Mouse (Mus musculus) neural tube, embryonic 11.5 days (tissue): ENCODE results near the gene Tigd4. TPM values are rescaled to one million over a fixed set of nuclear protein-coding genes. Genes with fewer than 3 reads are reported as not detected.

Source experiments
- ATAC-seq: fragments of 200-750 bp; cut with Nextera tagmentation; 2 replicates; pipeline ENCODE4 v1.8.0; 2017; ENCODE audit warnings: moderate number of reproducible peaks, mild to moderate bottlenecking, moderate TSS enrichment, moderate library complexity; ENCODE audit not compliant: insufficient read depth, low FRiP score, low TSS enrichment
- DNase-seq: peaks from one replicate; pipeline ENCODE4 v3.0.0-alpha.2; 2015; ENCODE audit warnings: low spot score
- H3K27ac ChIP-seq: fragments of 300-500 bp; sonication (generic); 2 replicates; pipeline ENCODE4 v1.5.1; 2014; ENCODE audit warnings: low read depth, mild to moderate bottlenecking, low read length
- H3K27me3 ChIP-seq: fragments of 300-500 bp; sonication (generic); 2 replicates; pipeline ENCODE4 v1.6.1; 2014; ENCODE audit warnings: mild to moderate bottlenecking, low read length, mixed read lengths; ENCODE audit not compliant: control insufficient read depth, insufficient read depth
- H3K36me3 ChIP-seq: fragments of 300-500 bp; sonication (generic); 2 replicates; pipeline ENCODE4 v1.6.1; 2014; ENCODE audit warnings: mild to moderate bottlenecking, low read length, moderate library complexity, mixed read lengths; ENCODE audit not compliant: control insufficient read depth, insufficient read depth
- H3K4me1 ChIP-seq: fragments of 300-500 bp; sonication (generic); 2 replicates; pipeline ENCODE4 v1.6.1; 2014; ENCODE audit warnings: low read length, mixed read lengths; ENCODE audit not compliant: control insufficient read depth, insufficient read depth
- H3K4me2 ChIP-seq: fragments of 300-500 bp; sonication (generic); 2 replicates; pipeline ENCODE4 v1.6.1; 2014; ENCODE audit warnings: low read depth, mild to moderate bottlenecking, moderate library complexity
- H3K4me3 ChIP-seq: fragments of 300-500 bp; sonication (generic); 2 replicates; pipeline ENCODE4 v1.5.1; 2014; ENCODE audit warnings: low read depth, low read length
- H3K9ac ChIP-seq: fragments of 300-500 bp; sonication (generic); 2 replicates; pipeline ENCODE4 v1.6.1; 2014; ENCODE audit warnings: mild to moderate bottlenecking, low read length
- H3K9me3 ChIP-seq: fragments of 300-500 bp; sonication (generic); 2 replicates; pipeline ENCODE4 v1.6.1; 2016; ENCODE audit warnings: low read length; ENCODE audit not compliant: control insufficient read depth
- WGBS: fragments of 180-500 bp; shearing (Covaris S2); extraction: QIAGEN DNeasy Blood & Tissue Kit; methylation state at CpG from one replicate; pipeline ENCODE4 v1.1.7; 2014; 5-methylcytosine and 5-hydroxymethylcytosine counted together
- polyA plus RNA-seq: library from polyadenylated mRNA; unstranded; fragments of >200 nt; fragmentation: Nextera tagmentation; extraction: Ambion mirVana; gene quantifications from 2 replicates; pipeline ENCODE4 v1.2.1, GENCODE M21; 2014

Gene Tigd4
- polyA plus RNA-seq, 1 experiment from 2014 or later = 0.07 TPM

DNA sequence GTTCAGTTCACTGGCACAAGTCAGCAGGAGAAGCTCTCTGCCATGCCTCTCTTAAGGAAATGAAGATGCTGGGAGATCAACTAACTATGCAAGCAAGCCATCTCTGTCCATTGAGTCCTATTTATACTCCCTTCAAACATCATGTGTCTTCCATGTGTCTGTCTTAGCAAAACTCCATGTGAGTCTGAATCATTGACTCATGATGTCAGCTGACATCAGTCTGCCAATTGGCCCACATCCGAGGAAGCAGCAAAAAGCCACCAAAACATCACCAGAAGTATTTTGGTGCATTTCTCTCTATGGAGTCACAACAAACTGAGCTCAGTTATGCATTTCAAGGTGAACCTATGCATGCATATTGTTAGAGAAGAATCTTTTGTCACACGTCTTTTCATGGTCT lies 48.0 kb downstream of the Tigd4 start:
- Histone ChIP-seq H3K4me1 (no peaks in the 10 kb centered on the region), H3K4me3 (no peak overlapping the region), H3K27me3 (no peaks in the 10 kb centered on the region), H3K9ac (no peak overlapping the region), H3K9me3 (no peaks in the 10 kb centered on the region), H3K36me3 (no peaks in the 10 kb centered on the region), H3K4me2 (no peak overlapping the region), H3K27ac (no peak overlapping the region)
- no peak for DNase-seq
- 88% methylated on average over 2 of the region's 2 CpGs for WGBS
- no peak for ATAC-seq

- 50% methylated on average over 4 of the region's 4 CpGs for WGBS
- H3K27me3 ChIP-seq = no peaks in the 10 kb centered on the region
- no peak overlapping the region for H3K9ac ChIP-seq
- no peaks in the 10 kb centered on the region for H3K36me3 ChIP-seq
- H3K4me3 ChIP-seq = no peak overlapping the region
- no peaks in the 10 kb centered on the region for H3K9me3 ChIP-seq
- DNase-seq (no peak), ATAC-seq (no peak)
- no peaks in the 10 kb centered on the region for H3K4me1 ChIP-seq
- H3K4me2 ChIP-seq = no peak overlapping the region
- no peak overlapping the region for H3K27ac ChIP-seq
Measured at GRCm38 (mm10) chr3:84642942-84643341, 49.6 kb downstream of the Tigd4 start.

GRCm38 (mm10) chr3:84645156-84646006 lies 52.0 kb downstream of the Tigd4 start:
- H3K36me3 ChIP-seq = no peaks in the 10 kb centered on the region
- H3K4me2 ChIP-seq = no peak overlapping the region
- H3K9me3 ChIP-seq = no peaks in the 10 kb centered on the region
- ATAC-seq = no peak
- no peak overlapping the region for H3K27ac ChIP-seq
- no peak overlapping the region for H3K4me3 ChIP-seq
- no peaks in the 10 kb centered on the region for H3K27me3 ChIP-seq
- H3K9ac ChIP-seq = no peak overlapping the region
- no peaks in the 10 kb centered on the region for H3K4me1 ChIP-seq
- 82% methylated on average over 9 of the region's 9 CpGs for WGBS
- no peak for DNase-seq

DNA sequence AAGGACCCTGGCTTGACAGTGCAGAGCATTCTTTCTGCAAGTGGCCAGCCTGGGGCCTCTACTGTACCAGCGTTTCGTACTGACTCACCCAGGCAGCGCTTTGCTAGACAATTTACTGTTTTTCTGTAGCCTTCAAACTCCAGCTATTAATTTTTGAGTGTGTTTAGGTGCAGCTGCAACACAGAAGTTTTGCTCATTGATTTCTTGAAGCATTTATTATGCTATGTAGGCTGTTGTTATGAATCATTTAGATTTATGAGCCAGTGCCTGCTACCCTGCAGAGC lies 52.6 kb downstream of the Tigd4 start:
- no peaks in the 10 kb centered on the region for H3K27me3 ChIP-seq
- ATAC-seq (no peak), DNase-seq (no peak)
- H3K27ac ChIP-seq = no peak overlapping the region
- no peak overlapping the region for H3K4me2 ChIP-seq
- WGBS = 75% methylated on average over 3 of the region's 3 CpGs
- H3K4me1 ChIP-seq = no peaks in the 10 kb centered on the region
- no peak overlapping the region for H3K9ac ChIP-seq
- H3K9me3 ChIP-seq = no peaks in the 10 kb centered on the region
- no peaks in the 10 kb centered on the region for H3K36me3 ChIP-seq
- H3K4me3 ChIP-seq = no peak overlapping the region

GRCm38 (mm10) chr3:84646331-84646845 lies 53.0 kb downstream of the Tigd4 start:
- no peak overlapping the region for H3K27ac ChIP-seq
- no peak overlapping the region for H3K4me3 ChIP-seq
- H3K36me3 ChIP-seq = no peaks in the 10 kb centered on the region
- H3K9me3 ChIP-seq = no peaks in the 10 kb centered on the region
- no peak overlapping the region for H3K4me2 ChIP-seq
- WGBS = 77% methylated on average over 8 of the region's 8 CpGs
- no peaks in the 10 kb centered on the region for H3K4me1 ChIP-seq
- no peak overlapping the region for H3K9ac ChIP-seq
- DNase-seq (no peak), ATAC-seq (no peak)
- no peaks in the 10 kb centered on the region for H3K27me3 ChIP-seq

Other genes with a start within 250 kb of the Tigd4 start
- gene Fhdc1, start 113.1 kb upstream of the Tigd4 start, polyA plus RNA-seq = 6.0 and 7.0 TPM in 2 replicates
- 40.8 and 41.4 TPM in 2 replicates for gene Arfip1, start 10.9 kb upstream of the Tigd4 start, polyA plus RNA-seq
- gene Tmem154, start 72.6 kb downstream of the Tigd4 start, polyA plus RNA-seq = 0.27 TPM in 2 replicates
- 20.5 and 23.0 TPM in 2 replicates for gene Fbxw7, start 221.7 kb downstream of the Tigd4 start, polyA plus RNA-seq